Mouse (Mus musculus) heart, adult 11 months (tissue): Measurements from ENCODE around the gene Vmn2r95.
"Not testable (repeated sequence)": the region's sequence is repeated elsewhere in the genome, so short reads cannot be mapped to it uniquely, and the experiment has no call there.

Experiments
- DNase-seq: peaks from one replicate; pipeline ENCODE4 v3.0.0; 2022

Vmn2r95 gene

GRCm38 (mm10) chr17:18423778-18424177, at the start of gene Vmn2r95:
Gene Vmn2r95, plus strand, starts transcription at chr17:18424078.
- no peak for DNase-seq

GRCm38 (mm10) chr17:18455619-18456140, 31.8 kb downstream of the Vmn2r95 start:
- no peak for DNase-seq

GRCm38 (mm10) chr17:18458126-18458634, 34.3 kb downstream of the Vmn2r95 start:
- DNase-seq = not testable (repeated sequence)

GRCm38 (mm10) chr17:18462695-18463094, 38.8 kb downstream of the Vmn2r95 start:
- DNase-seq = no peak

DNA sequence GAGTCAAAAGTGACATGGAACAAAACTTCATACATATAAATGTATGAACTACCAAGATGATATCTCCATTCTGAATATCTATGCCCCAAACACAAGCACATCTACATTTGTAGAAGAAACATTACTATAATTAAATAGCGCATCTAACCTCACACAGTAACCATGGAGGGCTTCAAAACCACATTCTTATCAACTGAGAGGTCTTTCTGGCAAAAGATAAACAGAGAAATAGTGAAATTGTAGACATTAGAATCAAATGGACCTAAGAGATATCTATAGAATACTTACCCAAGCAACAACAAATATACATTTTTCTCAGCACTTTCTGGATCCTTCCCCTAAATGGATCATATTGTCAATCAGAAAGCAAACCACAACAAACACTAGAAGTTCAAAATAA, 56.0 kb downstream of the Vmn2r95 start:
- DNase-seq = no peak
